Mouse (Mus musculus) limb, embryonic 14.5 days (tissue): ENCODE results near the gene Ttc7. TPM values are rescaled to one million over a fixed set of nuclear protein-coding genes. Genes with fewer than 3 reads are reported as not detected.
A peak's percentile ranks its signal among the peaks of the same experiment; 100 is the strongest.

Source experiments
- ATAC-seq: fragments of 200-750 bp; cut with Nextera tagmentation; 2 replicates; pipeline ENCODE4 v1.8.0; 2017; ENCODE audit warnings: low read depth, moderate number of reproducible peaks, moderate TSS enrichment; ENCODE audit not compliant: low FRiP score
- DNase-seq: peaks from one replicate; pipeline ENCODE4 v3.0.0-alpha.2; 2015; ENCODE audit warnings: low spot score
- H3K27ac ChIP-seq: fragments of 300-500 bp; sonication (generic); replicated peaks from 2 replicates; pipeline ENCODE4 v1.5.1; 2014; ENCODE audit warnings: low read depth, mild to moderate bottlenecking, low read length, moderate library complexity, mixed read lengths
- H3K27me3 ChIP-seq: fragments of 300-500 bp; sonication (generic); 2 replicates; pipeline ENCODE4 v1.6.1; 2014; ENCODE audit warnings: low read length, mixed read lengths; ENCODE audit not compliant: control insufficient read depth, insufficient read depth
- H3K36me3 ChIP-seq: fragments of 300-500 bp; sonication (generic); 2 replicates; pipeline ENCODE4 v1.6.1; 2014; ENCODE audit warnings: mild to moderate bottlenecking, low read length, moderate library complexity, mixed read lengths; ENCODE audit not compliant: control insufficient read depth, insufficient read depth
- H3K4me1 ChIP-seq: fragments of 300-500 bp; sonication (generic); 2 replicates; pipeline ENCODE4 v1.6.1; 2014; ENCODE audit warnings: antibody characterized with exemption, low read length, mixed read lengths; ENCODE audit not compliant: control insufficient read depth, insufficient read depth
- H3K4me2 ChIP-seq: fragments of 300-500 bp; sonication (generic); replicated peaks from 2 replicates; pipeline ENCODE4 v1.6.1; 2014; ENCODE audit warnings: low read depth, mild to moderate bottlenecking, low read length, moderate library complexity; ENCODE audit not compliant: severe bottlenecking
- H3K4me3 ChIP-seq: fragments of 300-500 bp; sonication (generic); replicated peaks from 2 replicates; pipeline ENCODE4 v1.5.1; 2014; ENCODE audit warnings: low read length
- H3K9ac ChIP-seq: fragments of 300-500 bp; sonication (generic); 2 replicates; pipeline ENCODE4 v1.6.1; 2014; ENCODE audit warnings: mild to moderate bottlenecking, low read depth, low read length, moderate library complexity; ENCODE audit not compliant: severe bottlenecking
- H3K9me3 ChIP-seq: fragments of 300-500 bp; sonication (generic); 2 replicates; pipeline ENCODE4 v1.6.1; 2016; ENCODE audit warnings: low read length; ENCODE audit not compliant: control insufficient read depth
- POLR2A ChIP-seq: fragments of 200-500 bp; IDR thresholded peaks from 2 replicates; pipeline ENCODE4 v1.8.0; 2012; ENCODE audit warnings: inconsistent platforms, mild to moderate bottlenecking, moderate library complexity, borderline replicate concordance; ENCODE audit not compliant: insufficient read depth, insufficient read length; ENCODE audit errors: extremely low read depth
- WGBS: fragments of 180-500 bp; shearing (Covaris S2); extraction: QIAGEN DNeasy Blood & Tissue Kit; methylation state at CpG from one replicate; pipeline ENCODE4 v1.1.7; 2014; 5-methylcytosine and 5-hydroxymethylcytosine counted together
- polyA plus RNA-seq, 2 experiments: library from polyadenylated mRNA; depleted of rRNA in 1 of 2; stranded (reverse) in 1 of 2; unstranded in 1 of 2; fragments of >200 nt; fragmentation: Nextera tagmentation in 1 of 2; extraction: Ambion mirVana in 1 of 2; gene quantifications; 2 replicates each; pipeline versions ENCODE4 v1.2.1 to v1.2.3; 2012 to 2014

Gene Ttc7
- polyA plus RNA-seq, 2 experiments: 7.8 to 9.4 TPM

DNA sequence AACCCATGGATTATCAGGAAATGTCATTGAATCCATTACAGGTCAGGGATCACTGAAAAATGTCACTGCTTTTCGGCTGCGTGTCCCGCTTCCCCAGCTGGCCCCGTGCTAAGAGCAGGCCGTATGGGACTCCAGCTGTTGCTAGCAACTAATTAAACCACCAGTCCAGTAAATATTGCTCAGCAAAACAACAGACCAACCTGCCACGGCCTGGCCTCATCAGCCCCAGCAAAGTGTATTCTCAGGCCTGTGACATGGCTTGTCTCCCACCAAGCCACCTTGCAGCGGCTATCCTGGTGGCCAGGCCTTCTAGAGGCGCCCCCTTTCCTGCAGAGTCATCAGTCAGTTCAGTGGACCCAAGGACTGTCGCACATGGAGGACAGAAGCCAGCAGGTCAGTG is 66.9 kb downstream of the Ttc7 start:
- WGBS: 53% methylated on average over 9 of the region's 9 CpGs
- Histone ChIP-seq H3K27me3 (no peaks in the 10 kb centered on the region), H3K4me1 (peaks cover 34% of the 10 kb centered on the region)

GRCm38 (mm10) chr17:87350471-87351240 is 68.0 kb downstream of the Ttc7 start:
- DNase-seq (peak; percentile 74), ATAC-seq (peak; percentile 79)
- no peaks in the 10 kb centered on the region for H3K36me3 ChIP-seq
- H3K9me3 ChIP-seq: no peaks in the 10 kb centered on the region
- H3K27me3 ChIP-seq: no peaks in the 10 kb centered on the region
- 23% methylated on average over 13 of the region's 13 CpGs for WGBS
- H3K9ac ChIP-seq: no peak overlapping the region
- no peak overlapping the region; the same call in 1 of the 2 replicates for H3K4me2 ChIP-seq
- no peak for TF ChIP-seq POLR2A
- H3K4me3 ChIP-seq: no peak overlapping the region
- peaks cover 34% of the 10 kb centered on the region for H3K4me1 ChIP-seq
- H3K27ac ChIP-seq: peak overlapping the region; percentile 53; the same call in 1 of the 2 replicates

More for the DNA sequence above, 66.9 kb downstream of the Ttc7 start:
- no peak overlapping the region for H3K4me2 ChIP-seq
- DNase-seq (no peak), ATAC-seq (no peak)
- no peak for TF ChIP-seq POLR2A
- no peaks in the 10 kb centered on the region for H3K9me3 ChIP-seq
- no peak overlapping the region for H3K4me3 ChIP-seq
- H3K27ac ChIP-seq: no peak overlapping the region
- no peak overlapping the region for H3K9ac ChIP-seq
- H3K36me3 ChIP-seq: no peaks in the 10 kb centered on the region

- peak; percentile 20; the same call in 1 of the 2 replicates for ATAC-seq
- H3K4me3 ChIP-seq: no peak overlapping the region
- peak overlapping the region; percentile 53; the same call in 1 of the 2 replicates for H3K27ac ChIP-seq
- H3K4me1 ChIP-seq: peaks cover 37% of the 10 kb centered on the region
- H3K9ac ChIP-seq: no peak overlapping the region
- WGBS: 7% methylated on average over 20 of the region's 20 CpGs
- TF ChIP-seq POLR2A: no peak
- no peaks in the 10 kb centered on the region for H3K27me3 ChIP-seq
- peak; percentile 36 for DNase-seq
- no peak overlapping the region; the same call in 1 of the 2 replicates for H3K4me2 ChIP-seq
- no peaks in the 10 kb centered on the region for H3K9me3 ChIP-seq
- H3K36me3 ChIP-seq: no peaks in the 10 kb centered on the region
Measured at GRCm38 (mm10) chr17:87351241-87352105, 68.8 kb downstream of the Ttc7 start.

DNA sequence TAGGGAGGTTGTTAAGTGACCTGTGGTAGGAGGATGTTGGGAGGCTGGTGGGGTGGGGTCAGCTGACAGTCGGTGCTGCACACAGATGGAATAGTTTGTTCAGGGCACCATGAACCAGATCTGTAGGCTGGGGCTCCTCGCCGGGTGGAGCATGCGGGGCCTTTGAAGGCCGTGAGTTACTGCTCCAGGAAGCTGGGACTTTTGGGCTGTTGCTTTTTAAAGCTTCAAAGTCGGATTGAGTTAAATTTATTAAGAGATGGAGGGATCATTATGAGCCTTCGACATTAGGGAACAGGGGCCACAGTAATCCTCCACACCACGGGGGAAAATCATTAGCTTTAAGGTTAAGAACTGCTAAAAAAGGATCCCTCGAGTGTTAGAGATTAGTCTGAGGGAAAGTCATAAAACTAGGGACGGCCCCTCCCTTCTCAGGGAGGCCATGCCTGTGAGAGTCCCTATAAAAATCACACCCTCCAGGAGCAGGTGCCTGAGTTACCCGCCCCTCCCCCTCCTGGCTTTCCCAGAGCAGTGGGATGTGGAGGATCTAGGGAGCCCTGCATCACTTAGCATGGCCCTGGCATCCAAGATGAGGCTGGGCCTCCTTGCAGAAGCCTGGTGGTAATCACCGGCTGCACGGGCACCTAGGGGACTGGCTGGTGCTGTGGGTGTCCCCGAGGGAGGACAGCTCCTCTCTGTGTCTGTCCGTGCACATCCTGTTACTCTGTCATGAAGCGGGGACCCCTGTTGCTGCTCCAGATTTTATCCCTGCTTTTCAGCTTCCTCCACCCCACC is 69.6 kb downstream of the Ttc7 start:
- no peak overlapping the region for H3K9ac ChIP-seq
- peak overlapping the region; percentile 5; the same call in 1 of the 2 replicates for H3K27ac ChIP-seq
- DNase-seq (peak; percentile 44), ATAC-seq (peak; percentile 44; the same call in 1 of the 2 replicates)
- no peak overlapping the region for H3K4me3 ChIP-seq
- 5% methylated on average over 15 of the region's 16 CpGs for WGBS
- H3K9me3 ChIP-seq: no peaks in the 10 kb centered on the region
- no peak for TF ChIP-seq POLR2A
- 0 out of 2 replicates have a peak overlapping the region, but pooled peaks have one; percentile 13 for H3K4me2 ChIP-seq
- H3K27me3 ChIP-seq: no peaks in the 10 kb centered on the region
- peaks cover 37% of the 10 kb centered on the region for H3K4me1 ChIP-seq
- H3K36me3 ChIP-seq: no peaks in the 10 kb centered on the region
